Mouse (Mus musculus): ENCODE results near the gene Zc3h10. TPM values are rescaled to one million over a fixed set of nuclear protein-coding genes. Genes with fewer than 3 reads are reported as not detected.

The Zc3h10 gene
- polyA plus RNA-seq, 1 experiment from 2014 or later, result 14.5 TPM

DNA sequence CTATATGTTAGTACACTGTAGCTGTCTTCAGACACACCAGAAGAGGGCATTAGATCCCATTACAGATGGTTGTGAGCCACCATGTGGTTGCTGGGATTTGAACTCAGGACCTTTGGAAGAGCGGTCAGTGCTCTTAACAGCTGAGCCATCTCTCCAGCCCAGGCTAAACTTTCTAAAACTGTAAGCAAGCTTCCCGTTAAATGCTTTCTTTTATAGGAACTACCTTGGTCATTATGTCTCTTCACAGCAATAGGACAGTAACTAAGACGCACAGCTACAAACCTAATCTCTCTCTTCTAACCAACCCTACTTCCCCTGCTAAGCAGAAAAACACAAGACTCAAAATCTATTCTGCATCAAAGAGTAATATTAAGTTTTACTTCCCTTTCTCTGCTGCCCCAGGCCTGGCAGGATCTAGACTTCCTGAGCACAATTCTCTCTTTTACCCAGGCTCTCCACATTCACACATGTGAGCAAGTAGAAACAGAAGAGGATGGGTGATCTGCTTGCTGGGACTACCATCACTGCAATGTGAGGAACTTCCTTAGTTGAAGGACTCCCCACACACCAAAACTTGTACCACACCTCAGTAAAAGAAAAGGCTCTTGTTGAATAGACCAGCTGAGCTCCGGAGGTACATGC lies 11.8 kb downstream of the Zc3h10 start:
- no peaks in the 10 kb centered on the region for H3K9me3 ChIP-seq (ENCODE audit: low read depth, low read length)
- H3K27ac ChIP-seq (ENCODE audit: low read depth), result no peak overlapping the region
- H3K27me3 ChIP-seq (ENCODE audit: insufficient read depth, low read length), result no peaks in the 10 kb centered on the region
- TF ChIP-seq CTCF (IDR thresholded peaks at IDR 0.05; ENCODE audit: low read depth), result no peak
- H3K36me3 ChIP-seq (ENCODE audit: insufficient read depth), result no peaks in the 10 kb centered on the region
- H3K4me1 ChIP-seq (ENCODE audit: insufficient read depth), result no peaks in the 10 kb centered on the region
- ATAC-seq (ENCODE audit: insufficient read depth), result peak; percentile 7; the same call in 1 of the 2 replicates
- H3K9ac ChIP-seq, result 0 out of 2 replicates have a peak overlapping the region, but pooled peaks have one; percentile 4
- H3K4me3 ChIP-seq (ENCODE audit: low read depth, low read length), result peak overlapping the region; percentile 8; the same call in 1 of the 2 replicates
- peak overlapping the region; percentile 54 for H3K4me2 ChIP-seq
- no peak for DNase-seq
- WGBS, result 71% methylated on average over 4 of the region's 4 CpGs

DNA sequence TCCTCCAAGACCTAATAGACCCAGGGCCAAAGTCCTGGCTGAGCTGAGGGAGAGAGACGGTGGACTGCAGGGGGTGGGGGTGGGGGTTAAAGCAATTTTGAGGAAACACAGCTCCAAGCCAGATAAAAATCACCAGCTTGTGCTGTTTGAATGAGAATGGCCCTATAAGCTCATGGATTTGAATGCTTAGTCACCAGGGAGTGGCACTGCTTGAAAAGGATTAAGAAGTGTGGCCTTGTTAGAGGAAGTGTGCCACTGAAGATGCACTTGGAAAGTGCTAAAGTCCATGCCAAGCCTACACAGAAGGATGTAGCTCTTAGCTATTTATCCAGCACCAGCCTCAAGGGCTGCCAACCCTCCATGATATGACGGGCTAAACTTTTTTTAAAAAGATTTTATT lies 12.4 kb downstream of the Zc3h10 start:
- no peak for ATAC-seq (ENCODE audit: insufficient read depth)
- Histone ChIP-seq H3K9me3 (ENCODE audit: low read depth, low read length) (no peaks in the 10 kb centered on the region), H3K4me2 (no peak overlapping the region), H3K36me3 (ENCODE audit: insufficient read depth) (no peaks in the 10 kb centered on the region), H3K27me3 (ENCODE audit: insufficient read depth, low read length) (no peaks in the 10 kb centered on the region), H3K27ac (ENCODE audit: low read depth) (no peak overlapping the region), H3K4me1 (ENCODE audit: insufficient read depth) (no peaks in the 10 kb centered on the region), H3K4me3 (ENCODE audit: low read depth, low read length) (no peak overlapping the region), H3K9ac (no peak overlapping the region)
- no peak for TF ChIP-seq CTCF (IDR thresholded peaks at IDR 0.05; ENCODE audit: low read depth)
- DNase-seq, result no peak
- WGBS, result 71% methylated on average over 2 of the region's 2 CpGs

DNA sequence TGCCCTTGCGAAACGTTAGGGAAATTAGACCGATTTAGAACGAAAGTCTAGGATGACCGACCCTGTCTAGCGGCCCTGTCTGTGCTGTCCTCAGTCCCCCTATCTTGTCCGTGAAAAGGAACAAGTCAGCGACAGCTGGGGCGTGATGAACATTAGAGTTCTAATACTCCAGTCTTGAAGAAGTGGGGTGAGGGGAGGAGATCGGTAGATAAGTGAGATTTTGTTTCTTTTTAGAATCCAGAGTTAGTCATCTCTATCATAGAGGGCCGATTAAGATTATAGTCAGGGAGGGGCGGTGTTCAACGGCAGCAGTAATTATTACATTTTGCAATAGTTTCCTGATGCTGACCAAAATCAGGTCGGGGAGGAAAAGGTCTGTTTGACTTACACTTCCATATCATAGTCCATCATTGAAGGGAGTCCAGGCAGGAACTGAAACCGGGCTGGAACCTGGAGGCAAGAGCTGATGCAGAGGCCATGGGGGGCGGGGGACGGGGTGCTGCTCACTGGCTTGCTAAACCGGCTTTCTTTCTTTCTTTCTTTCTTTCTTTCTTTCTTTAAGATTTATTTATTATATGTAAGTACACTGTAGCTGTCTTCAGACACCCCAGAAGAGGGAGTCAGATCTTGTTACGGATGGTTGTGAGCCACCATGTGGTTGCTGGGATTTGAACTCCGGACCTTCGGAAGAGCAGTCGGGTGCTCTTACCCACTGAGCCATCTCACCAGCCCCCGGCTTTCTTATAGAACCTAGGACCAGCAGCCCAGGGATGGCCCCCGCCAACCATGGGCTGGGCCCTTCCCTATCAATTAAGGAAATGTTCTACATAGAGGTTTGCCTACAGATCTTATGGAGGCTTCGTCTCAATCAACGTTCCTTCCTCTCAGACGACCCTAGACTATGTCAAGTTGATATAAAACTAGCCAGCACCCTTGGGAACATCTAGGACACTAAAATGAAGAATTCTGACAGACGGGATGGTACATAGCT lies 20.9 kb downstream of the Zc3h10 start:
- ATAC-seq (ENCODE audit: insufficient read depth), result peak; percentile 25; the same call in 1 of the 2 replicates
- Histone ChIP-seq H3K9ac (peak overlapping the region; percentile 48), H3K27me3 (ENCODE audit: insufficient read depth, low read length) (no peaks in the 10 kb centered on the region), H3K9me3 (ENCODE audit: low read depth, low read length) (no peaks in the 10 kb centered on the region), H3K36me3 (ENCODE audit: insufficient read depth) (no peaks in the 10 kb centered on the region), H3K27ac (ENCODE audit: low read depth) (peak overlapping the region; percentile 67; the same call in 1 of the 2 replicates), H3K4me1 (ENCODE audit: insufficient read depth) (no peaks in the 10 kb centered on the region), H3K4me2 (peak overlapping the region; percentile 100), H3K4me3 (ENCODE audit: low read depth, low read length) (peak overlapping the region; percentile 82)
- no peak for TF ChIP-seq CTCF (IDR thresholded peaks at IDR 0.05; ENCODE audit: low read depth)
- 26% methylated on average over 28 of the region's 28 CpGs for WGBS
- no peak for DNase-seq

DNA sequence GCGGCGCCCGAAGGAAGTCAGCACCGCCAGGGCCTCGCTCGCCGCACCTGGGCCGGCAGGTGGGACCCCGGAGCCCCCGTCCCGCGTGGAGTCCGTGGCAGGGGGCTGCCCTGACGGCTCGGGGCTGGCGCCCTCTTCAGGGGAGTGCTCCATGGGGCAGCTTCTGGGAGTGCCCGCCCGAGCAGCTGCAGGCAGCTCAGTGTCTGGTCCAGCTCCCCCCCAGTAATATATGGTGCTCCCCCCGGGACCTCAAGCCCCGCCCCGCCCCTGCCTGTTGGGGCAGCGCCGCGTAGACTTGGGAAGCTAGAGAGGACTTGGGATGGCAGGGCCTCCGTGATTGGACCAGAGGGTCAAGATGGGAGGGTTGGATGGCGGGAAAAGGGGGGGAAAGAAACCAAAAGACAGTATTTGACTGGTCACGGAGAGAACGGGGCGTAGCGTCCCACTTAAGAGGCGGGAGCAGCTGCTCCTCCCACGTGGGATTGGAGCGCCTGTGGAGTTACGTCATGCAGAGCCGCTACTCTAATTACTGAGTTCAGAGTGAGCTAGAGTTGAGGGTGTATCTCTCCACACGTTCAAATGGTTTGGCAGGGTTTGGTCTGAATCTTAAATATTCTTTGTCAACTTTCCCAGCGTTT lies 21.8 kb downstream of the Zc3h10 start, which contains the start of gene Esyt1:
TSS of gene Esyt1 (minus strand) at position 201 of the 638 bp plus-strand sequence.
- peak; percentile 49 for TF ChIP-seq CTCF (IDR thresholded peaks at IDR 0.05; ENCODE audit: low read depth)
- no peaks in the 10 kb centered on the region for H3K9me3 ChIP-seq (ENCODE audit: low read depth, low read length)
- H3K9ac ChIP-seq, result peak within 1 kb of the TSS; percentile 78
- ATAC-seq (ENCODE audit: insufficient read depth) (peak; percentile 97), DNase-seq (peak; percentile 99)
- peak within 1 kb of the TSS; percentile 82 for H3K4me3 ChIP-seq (ENCODE audit: low read depth, low read length)
- peak within 1 kb of the TSS; percentile 80 for H3K27ac ChIP-seq (ENCODE audit: low read depth)
- H3K27me3 ChIP-seq (ENCODE audit: insufficient read depth, low read length), result no peaks in the 10 kb centered on the region
- H3K36me3 ChIP-seq (ENCODE audit: insufficient read depth), result 0 out of 2 replicates have a peak, but pooled peaks cover 5% of the 10 kb centered on the region
- H3K4me2 ChIP-seq, result peak within 1 kb of the TSS; percentile 100
- H3K4me1 ChIP-seq (ENCODE audit: insufficient read depth), result no peaks in the 10 kb centered on the region
- under 1% methylated on average over 37 of the region's 37 CpGs for WGBS

DNA sequence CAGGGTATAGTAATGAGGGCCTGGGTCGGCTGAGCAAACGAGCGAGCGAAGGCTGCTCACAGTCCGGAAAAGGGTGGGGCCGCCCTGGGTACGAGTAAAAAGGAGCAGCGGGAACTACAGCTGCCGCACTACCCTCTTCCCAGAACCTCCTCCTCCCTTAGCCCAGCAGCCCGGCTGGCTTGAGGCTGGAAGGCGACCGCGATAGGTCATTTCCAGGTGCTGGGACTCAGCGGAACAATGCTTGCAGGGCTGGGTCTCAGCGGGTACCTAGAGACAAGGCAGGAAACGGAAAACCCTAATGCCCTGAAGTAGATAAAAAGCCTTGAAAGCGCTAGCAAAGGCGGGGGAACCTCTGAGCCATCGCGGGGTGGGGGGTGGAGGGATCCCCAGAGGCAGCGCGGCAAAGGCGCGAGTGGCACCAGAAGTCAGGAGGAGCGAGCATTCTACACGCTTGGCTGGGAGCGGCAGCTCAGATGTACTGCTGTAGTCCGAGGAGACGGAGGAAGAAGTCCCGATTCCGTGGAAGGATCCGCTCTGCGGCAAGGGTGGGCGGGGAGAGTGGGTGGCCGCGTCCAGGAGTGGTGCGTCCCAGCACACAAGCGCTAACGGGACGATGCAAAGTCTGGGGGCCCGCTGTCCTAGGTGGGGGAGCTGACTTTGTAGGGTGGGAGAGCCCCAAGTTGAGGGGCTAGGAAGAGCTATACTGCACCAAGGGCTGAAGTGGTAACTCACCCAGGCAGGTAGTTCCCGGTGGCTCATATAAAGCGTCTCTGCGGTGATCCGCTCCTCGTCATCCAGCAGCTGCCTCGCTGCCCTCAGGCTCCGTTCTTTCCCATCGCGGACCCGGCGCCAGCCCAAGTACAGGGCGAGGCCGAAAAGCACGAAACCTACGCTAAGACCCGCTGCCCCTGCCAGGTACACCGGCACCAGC lies 22.6 kb downstream of the Zc3h10 start:
- Histone ChIP-seq H3K4me2 (peak overlapping the region; percentile 100), H3K9me3 (ENCODE audit: low read depth, low read length) (no peaks in the 10 kb centered on the region), H3K4me1 (ENCODE audit: insufficient read depth) (no peaks in the 10 kb centered on the region), H3K27ac (ENCODE audit: low read depth) (peak overlapping the region; percentile 80), H3K9ac (peak overlapping the region; percentile 78), H3K36me3 (ENCODE audit: insufficient read depth) (peaks cover 12% of the 10 kb centered on the region; the same call in 1 of the 2 replicates), H3K4me3 (ENCODE audit: low read depth, low read length) (peak overlapping the region; percentile 82), H3K27me3 (ENCODE audit: insufficient read depth, low read length) (no peaks in the 10 kb centered on the region)
- no peak for TF ChIP-seq CTCF (IDR thresholded peaks at IDR 0.05; ENCODE audit: low read depth)
- under 1% methylated on average over 58 of the region's 58 CpGs for WGBS
- DNase-seq (peak; percentile 73), ATAC-seq (ENCODE audit: insufficient read depth) (peak; percentile 25)

Data from lung, embryonic 14.5 days (tissue).